Mouse (Mus musculus) embryo, embryonic 9.5 days (tissue): Measurements from ENCODE around the gene Rnf166.

Experiments
- DNase-seq: peaks from one replicate; pipeline ENCODE4 v3.0.0-alpha.2; 2017; ENCODE audit errors: extremely low spot score

The Rnf166 gene

DNA sequence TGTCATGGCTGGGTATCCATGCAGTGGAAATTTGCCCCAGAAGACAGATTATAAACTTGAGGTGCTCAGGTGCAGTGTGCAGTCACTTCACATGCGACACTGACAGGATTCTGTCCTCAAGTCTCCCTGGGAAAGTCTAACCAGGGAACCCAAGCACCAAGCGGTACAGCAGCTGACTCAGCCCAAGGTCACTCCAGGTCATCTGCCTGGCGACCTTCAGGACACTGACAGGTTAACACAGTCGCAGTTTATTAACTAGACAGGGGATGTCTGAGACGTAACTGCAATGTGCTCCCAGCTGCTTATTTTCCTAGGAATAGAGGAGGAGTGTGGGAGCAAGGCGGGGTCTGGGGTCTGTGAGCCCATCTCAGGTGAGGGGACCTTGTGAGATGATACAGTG is 6.5 kb downstream of the Rnf166 start:
- no peak for DNase-seq

DNA sequence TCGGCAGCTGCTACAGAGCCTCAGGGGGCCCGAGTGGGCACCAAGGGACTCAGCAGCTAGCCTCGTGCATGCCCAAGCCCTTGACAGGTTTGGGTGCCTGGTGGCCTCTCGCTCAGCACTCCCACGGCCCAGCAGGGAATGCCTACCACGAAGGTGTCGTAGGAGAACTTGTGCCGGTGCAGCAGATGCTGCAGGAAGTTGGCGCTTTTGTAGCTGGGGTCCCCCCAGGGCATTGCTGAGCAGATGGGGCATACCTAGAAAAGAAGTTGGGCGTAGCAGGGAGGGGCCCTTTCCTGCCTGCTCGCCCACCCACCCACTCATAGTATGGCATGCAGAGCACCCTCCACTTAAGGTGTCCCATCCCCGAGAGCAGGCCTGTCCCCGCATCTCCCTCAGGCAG is 8.0 kb downstream of the Rnf166 start:
- no peak for DNase-seq

- DNase-seq: no peak
Measured at GRCm38 (mm10) chr8:122464985-122465384, 10.9 kb downstream of the Rnf166 start.

GRCm38 (mm10) chr8:122463651-122464640 is 11.9 kb downstream of the Rnf166 start:
- DNase-seq: no peak

GRCm38 (mm10) chr8:122462510-122462909 is 13.4 kb downstream of the Rnf166 start:
- no peak for DNase-seq

GRCm38 (mm10) chr8:122461473-122462148 is 14.3 kb downstream of the Rnf166 start:
- no peak for DNase-seq

DNA sequence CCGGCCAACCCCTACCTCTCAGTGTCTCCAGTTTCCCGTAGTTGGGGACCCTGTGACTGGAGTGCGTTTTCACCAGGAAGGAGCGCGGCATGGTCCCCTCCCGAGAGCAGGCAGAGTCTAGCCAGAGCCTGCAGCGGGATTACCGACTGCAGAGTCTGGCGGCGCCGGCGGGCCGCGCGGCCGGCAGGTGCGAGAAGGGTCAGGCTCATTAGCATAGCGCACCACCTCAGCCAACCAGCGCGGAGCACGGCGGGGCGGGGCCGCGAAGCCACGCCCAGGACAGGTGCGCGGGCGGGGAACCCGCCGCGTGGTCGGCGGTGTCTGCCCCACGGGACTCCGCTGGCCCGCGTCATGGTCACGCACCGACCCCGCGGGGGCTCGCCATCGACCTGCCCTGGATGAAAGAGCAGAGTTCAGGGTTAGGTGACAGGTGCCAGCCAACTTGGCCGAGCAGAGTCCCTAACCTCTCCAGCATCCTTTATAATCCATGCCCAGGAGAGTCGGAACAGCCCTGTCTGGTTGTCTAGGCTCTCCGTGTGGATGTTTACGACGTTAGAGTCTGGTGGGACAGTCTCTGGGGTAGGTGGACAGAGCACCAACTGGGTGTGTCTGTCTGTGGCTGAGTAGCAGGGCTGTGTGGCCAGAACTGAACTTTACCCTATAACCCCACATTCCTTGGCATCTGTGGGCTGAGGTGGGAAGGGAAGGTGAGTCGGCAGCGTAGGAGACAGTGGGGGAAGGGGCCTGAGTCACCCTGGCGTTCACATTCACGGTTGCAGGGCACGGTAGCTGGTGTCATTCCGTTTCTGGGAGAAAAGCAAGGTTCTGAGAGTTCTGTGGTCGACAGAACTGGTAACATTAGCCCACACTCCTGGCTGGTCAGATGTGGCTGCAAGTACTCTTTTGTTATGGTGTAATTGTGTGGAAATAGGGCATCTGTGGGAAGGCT is 15.1 kb downstream of the Rnf166 start, which contains the start of gene Snai3:
Gene Snai3 (minus strand): TSS at position 210 of the 949 bp plus-strand sequence.
- DNase-seq: peak; percentile 50

GRCm38 (mm10) chr8:122459990-122460389 is 15.9 kb downstream of the Rnf166 start:
- no peak for DNase-seq

GRCm38 (mm10) chr8:122459218-122459900 is 16.5 kb downstream of the Rnf166 start:
- peak; percentile 18 for DNase-seq

DNA sequence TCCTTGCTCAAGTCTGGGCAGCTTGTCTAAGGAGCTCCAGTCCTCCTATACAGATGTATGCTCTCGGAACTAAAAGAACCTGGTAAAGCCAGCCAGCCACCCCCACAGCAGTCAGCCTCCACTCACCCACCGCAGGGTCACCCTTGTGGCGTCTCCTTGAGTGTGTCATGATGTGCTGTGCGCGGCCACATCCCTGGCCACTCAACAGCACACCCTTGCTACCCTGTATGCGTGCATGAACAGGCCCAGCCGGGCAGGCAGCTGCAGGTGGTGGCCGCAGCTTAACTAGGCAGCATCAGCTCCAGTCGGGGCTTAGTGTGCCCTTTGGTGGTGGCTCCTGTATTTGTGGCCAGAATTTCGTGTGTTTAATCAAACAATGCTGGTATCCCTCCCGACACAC is 18.7 kb downstream of the Rnf166 start:
- no peak for DNase-seq

DNA sequence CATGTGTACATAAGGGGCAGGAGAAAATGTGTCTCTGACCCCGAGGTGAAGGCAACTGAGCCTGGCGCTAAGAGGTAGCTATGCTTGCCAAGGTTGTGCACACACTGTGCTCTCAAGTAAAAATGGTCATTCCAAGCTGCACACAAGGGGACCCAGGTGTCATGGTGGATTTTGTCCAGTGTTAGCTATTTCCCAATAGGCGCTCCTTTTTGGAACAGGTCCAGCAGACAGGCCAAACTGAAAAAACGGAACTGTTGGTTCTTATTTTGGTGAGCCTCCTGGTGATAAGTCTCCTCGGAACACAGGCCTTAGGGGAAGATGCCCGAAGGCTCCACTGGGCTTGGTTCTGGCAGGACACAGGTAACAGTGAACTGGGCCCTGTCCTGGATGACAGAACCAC is 21.5 kb downstream of the Rnf166 start:
- no peak for DNase-seq

- no peak for DNase-seq
Measured at GRCm38 (mm10) chr8:122452154-122452553, 23.7 kb downstream of the Rnf166 start.

- no peak for DNase-seq
Measured at GRCm38 (mm10) chr8:122451161-122451703, 24.6 kb downstream of the Rnf166 start.

- no peak for DNase-seq
Measured at GRCm38 (mm10) chr8:122445203-122445602, 30.7 kb downstream of the Rnf166 start.

DNA sequence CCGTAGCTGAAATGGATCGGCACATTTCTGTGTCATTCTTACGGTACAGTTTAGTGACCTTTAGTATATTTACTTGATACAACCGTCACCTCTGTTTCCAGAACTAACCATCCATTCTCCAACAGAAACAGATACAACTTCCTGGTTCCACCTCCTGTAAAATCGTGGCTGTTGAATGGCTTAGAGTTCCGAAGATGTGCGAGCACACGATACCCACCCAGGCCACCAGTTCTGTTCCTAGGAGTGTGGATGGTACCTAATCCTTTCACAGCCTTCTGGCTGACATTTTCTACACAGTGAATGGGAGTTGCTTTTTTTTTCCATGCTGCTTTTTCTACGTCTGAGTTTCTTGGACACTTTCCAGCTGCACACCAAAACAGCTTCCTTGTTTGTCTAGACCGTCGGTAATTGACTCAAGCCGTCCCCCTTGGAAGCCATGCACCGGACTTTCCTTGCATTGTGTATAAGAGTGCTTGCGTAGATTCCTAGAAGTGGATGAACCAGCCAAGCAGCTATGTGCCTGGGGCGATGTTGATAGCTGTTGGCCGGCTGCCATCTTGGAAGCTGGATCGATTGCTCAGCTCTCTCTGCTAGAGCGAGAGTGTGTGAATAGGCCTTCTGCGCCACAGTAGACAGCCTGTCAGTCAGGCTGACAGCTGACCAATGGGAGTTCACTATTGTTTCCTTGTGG is 31.7 kb downstream of the Rnf166 start:
- peak; percentile 37 for DNase-seq

DNA sequence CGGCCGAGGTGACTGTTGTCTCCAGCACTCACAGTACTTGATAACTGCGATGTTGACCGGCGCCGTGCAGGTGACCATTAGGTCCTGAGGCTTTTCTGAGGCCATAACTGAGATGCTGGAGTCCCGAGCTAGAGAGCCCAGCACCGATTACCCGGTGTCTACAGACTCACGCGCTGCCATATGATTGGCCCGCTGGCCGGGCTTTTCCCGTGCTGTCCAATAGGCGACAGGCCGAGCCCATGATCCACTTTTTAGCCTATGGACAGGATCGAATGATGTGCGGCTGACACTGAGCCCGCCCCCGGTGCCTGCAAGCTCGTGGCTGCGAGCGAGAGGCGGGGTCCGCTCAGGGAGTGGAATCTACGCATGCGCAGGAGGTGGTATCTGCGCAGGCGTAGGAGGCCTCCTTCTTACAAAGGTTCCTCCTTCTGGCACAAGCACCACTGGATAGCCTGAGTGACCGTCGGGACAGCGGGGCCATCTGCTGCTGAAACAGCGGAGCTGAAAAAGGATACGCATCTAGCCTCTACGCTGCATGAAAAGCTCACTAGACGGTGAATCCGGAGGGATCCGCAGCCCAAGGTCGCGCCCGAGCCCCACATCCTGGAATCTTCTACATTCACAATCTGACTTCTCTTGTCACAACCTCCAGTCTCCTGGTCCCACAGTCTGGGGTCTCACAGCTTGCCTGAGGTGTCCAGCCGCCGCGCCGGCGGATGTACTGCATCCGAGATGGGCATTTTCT is 32.4 kb downstream of the Rnf166 start, which contains the start of gene Mvd:
Gene Mvd (minus strand): TSS at position 161 of the 745 bp plus-strand sequence.
- DNase-seq: peak; percentile 98

DNA sequence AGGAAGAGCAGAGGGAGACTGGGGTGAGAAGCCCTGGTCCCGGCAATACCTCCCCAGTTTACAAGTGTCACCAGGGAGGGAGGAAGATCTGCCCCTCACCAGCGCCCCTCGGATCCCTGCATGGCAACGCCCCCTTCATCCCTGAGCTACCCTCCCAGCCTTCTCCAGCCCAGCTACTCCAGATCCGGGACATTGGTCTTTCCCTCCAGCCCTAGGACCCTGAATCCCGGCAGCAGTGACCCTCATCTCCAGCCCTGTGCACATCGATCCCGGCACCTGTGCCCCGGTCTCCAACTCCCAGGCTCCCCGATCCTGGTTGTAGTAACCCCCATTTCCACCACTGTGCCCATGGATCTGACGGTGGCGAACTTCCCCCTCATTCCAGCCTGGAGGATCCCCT is 33.1 kb downstream of the Rnf166 start:
- DNase-seq: no peak

- DNase-seq: no peak
Measured at GRCm38 (mm10) chr8:122442356-122442755, 33.5 kb downstream of the Rnf166 start.

DNA sequence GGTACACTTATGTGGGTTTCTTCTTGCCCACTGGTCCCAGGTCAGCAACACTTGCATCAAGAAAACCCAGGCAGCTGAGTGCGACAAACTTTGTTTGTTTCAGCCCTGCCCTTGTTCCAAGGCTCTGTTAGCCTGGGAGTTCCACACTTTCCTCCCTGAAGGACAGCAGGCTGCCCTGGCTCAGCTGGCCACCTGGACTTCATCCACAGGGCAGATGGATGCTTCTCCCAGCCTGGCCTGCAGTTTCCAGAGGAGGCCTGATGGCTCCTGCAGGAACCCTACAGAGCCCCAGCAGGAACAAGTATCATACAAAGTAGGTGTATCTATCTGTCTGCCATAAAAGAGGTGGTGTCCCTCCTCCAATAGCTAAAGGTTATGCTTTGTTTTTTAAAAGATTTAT is 34.5 kb downstream of the Rnf166 start:
- no peak for DNase-seq
